Mouse (Mus musculus): ENCODE measurements around the gene Rrnad1.

The Rrnad1 gene

DNA sequence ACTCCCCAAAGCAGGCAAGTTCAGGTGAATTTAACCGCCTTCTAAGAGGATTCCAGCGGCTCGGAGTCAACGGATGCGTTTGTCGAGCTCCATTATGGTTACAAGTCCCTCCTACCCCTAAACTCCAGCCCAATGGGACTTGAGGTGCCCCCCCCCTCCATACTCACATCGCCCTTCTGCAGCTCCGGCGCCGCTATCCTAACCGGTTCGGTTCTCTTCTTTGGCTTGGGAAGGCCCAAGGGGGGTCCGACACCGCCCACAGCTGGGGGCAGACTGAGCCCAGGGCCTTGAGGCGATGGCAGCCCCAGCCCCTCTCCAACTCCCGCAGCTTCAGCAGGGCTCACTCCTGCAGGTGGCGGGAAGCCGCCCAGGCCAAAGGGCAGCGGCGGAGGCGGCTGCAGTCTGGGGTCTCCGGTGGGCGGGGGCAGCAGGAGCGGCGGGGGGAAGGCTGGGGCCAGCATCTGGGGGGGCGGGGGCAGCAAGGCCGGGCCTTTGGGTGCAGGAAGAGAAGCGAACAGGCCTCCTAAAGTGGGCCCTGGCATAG lies 45.7 kb downstream of the Rrnad1 start:
- peak; percentile 67 for DNase-seq (ENCODE audit: low read depth, low spot score)

- DNase-seq (ENCODE audit: low read depth, low spot score), result no peak
Observed at GRCm38 (mm10) chr3:87884291-87884690, 46.2 kb downstream of the Rrnad1 start.

GRCm38 (mm10) chr3:87877730-87878129 lies 52.8 kb downstream of the Rrnad1 start:
- DNase-seq (ENCODE audit: low read depth, low spot score), result no peak
